Mouse (Mus musculus) embryonic facial prominence, embryonic 15.5 days (tissue): ENCODE data around the gene Chp1. TPM values are rescaled to one million over a fixed set of nuclear protein-coding genes. Genes with fewer than 3 reads are reported as not detected.

Source experiments
- ATAC-seq: fragments of 200-750 bp; cut with Nextera tagmentation; 2 replicates; pipeline ENCODE4 v1.8.0; 2017; ENCODE audit warnings: low read depth, moderate TSS enrichment; ENCODE audit not compliant: insufficient number of reproducible peaks, low FRiP score, low TSS enrichment
- H3K27ac ChIP-seq: fragments of 300-500 bp; sonication (generic); replicated peaks from 2 replicates; pipeline ENCODE4 v1.5.1; 2015; ENCODE audit warnings: mild to moderate bottlenecking, inconsistent platforms
- H3K27me3 ChIP-seq: fragments of 300-500 bp; sonication (generic); 2 replicates; pipeline ENCODE4 v1.6.1; 2015; ENCODE audit warnings: inconsistent platforms
- H3K36me3 ChIP-seq: fragments of 300-500 bp; sonication (generic); 2 replicates; pipeline ENCODE4 v1.6.1; 2015; ENCODE audit warnings: mild to moderate bottlenecking, inconsistent platforms
- H3K4me1 ChIP-seq: fragments of 300-500 bp; sonication (generic); 2 replicates; pipeline ENCODE4 v1.6.1; 2015; ENCODE audit warnings: inconsistent platforms
- H3K4me2 ChIP-seq: fragments of 300-500 bp; sonication (generic); replicated peaks from 2 replicates; pipeline ENCODE4 v1.6.1; 2015; ENCODE audit warnings: mild to moderate bottlenecking, inconsistent platforms
- H3K4me3 ChIP-seq: fragments of 300-500 bp; sonication (generic); replicated peaks from 2 replicates; pipeline ENCODE4 v1.5.1; 2015; ENCODE audit warnings: mild to moderate bottlenecking, inconsistent platforms
- H3K9ac ChIP-seq: fragments of 300-500 bp; sonication (generic); 2 replicates; pipeline ENCODE4 v1.6.1; 2015; ENCODE audit warnings: inconsistent platforms
- H3K9me3 ChIP-seq: fragments of 300-500 bp; sonication (generic); replicated peaks from 2 replicates; pipeline ENCODE4 v1.6.1; 2016; ENCODE audit warnings: inconsistent platforms
- WGBS: fragments of 180-500 bp; shearing (Covaris S2); methylation state at CpG from one replicate; pipeline ENCODE4 v1.1.7; 2015; 5-methylcytosine and 5-hydroxymethylcytosine counted together
- polyA plus RNA-seq: library from polyadenylated mRNA; unstranded; fragments of >200 nt; fragmentation: Nextera tagmentation; extraction: Ambion mirVana; gene quantifications from 2 replicates; pipeline ENCODE4 v1.2.1, GENCODE M21; 2015

Gene Chp1
- polyA plus RNA-seq, 1 experiment from 2014 or later, result 70.3 TPM

DNA sequence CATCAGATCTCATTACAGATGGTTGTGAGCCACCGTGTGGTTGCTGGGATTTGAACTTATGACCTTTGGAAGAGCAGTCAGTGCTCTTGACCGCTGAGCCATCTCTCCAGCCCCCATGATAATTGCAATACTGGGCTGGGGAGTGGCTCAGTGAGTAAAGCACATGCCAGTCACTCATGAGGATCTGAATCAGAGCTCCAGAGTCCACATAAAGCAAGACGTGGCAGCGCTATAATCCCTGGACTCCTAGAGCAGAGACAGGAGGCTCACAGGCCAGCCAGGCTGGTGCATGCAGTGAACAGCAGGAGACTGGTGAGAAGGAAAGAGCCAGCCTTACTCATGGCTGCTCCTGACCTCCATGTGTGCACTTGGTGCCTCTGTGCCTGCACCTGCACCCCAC, 22.1 kb upstream of the Chp1 start:
- no peak overlapping the region for H3K27ac ChIP-seq
- no peak overlapping the region for H3K4me2 ChIP-seq
- H3K27me3 ChIP-seq, result no peaks in the 10 kb centered on the region
- no peaks in the 10 kb centered on the region for H3K36me3 ChIP-seq
- no peak for ATAC-seq
- H3K4me1 ChIP-seq, result no peaks in the 10 kb centered on the region
- 39% methylated on average over 4 of the region's 4 CpGs for WGBS
- H3K9ac ChIP-seq, result no peak overlapping the region
- H3K4me3 ChIP-seq, result no peak overlapping the region
- no peaks in the 10 kb centered on the region for H3K9me3 ChIP-seq

DNA sequence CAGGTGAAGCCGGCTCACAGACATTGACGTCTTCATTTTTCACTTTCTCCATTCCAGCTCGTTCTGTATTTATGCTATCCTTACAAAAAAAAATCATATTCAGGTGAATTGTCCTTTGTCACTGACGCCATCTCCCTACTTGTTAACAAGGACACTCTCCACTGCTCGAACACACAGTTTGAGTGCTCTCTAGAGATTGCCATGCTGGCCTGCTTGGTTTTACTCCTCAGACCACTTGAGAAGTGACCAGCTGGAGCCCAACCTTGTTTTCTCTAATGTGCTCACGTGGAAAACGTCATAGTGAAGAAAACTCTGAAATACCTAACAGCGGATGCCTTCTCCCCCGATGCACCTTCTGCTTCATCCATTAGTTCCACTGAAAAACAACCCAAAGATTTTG, 8.7 kb upstream of the Chp1 start:
- Histone ChIP-seq H3K4me1 (no peaks in the 10 kb centered on the region), H3K27me3 (no peaks in the 10 kb centered on the region), H3K27ac (no peak overlapping the region), H3K4me2 (no peak overlapping the region), H3K36me3 (no peaks in the 10 kb centered on the region), H3K9ac (no peak overlapping the region), H3K4me3 (no peak overlapping the region), H3K9me3 (no peaks in the 10 kb centered on the region)
- ATAC-seq, result no peak
- 83% methylated on average over 9 of the region's 9 CpGs for WGBS

GRCm38 (mm10) chr2:119542106-119542505, 5.4 kb upstream of the Chp1 start:
- 24% methylated on average over 1 of the region's 1 CpGs for WGBS
- ATAC-seq, result no peak
- H3K9ac ChIP-seq, result no peak overlapping the region
- peaks cover 4% of the 10 kb centered on the region; the same call in 1 of the 2 replicates for H3K4me1 ChIP-seq
- no peak overlapping the region for H3K4me2 ChIP-seq
- no peak overlapping the region for H3K27ac ChIP-seq
- H3K27me3 ChIP-seq, result no peaks in the 10 kb centered on the region
- H3K9me3 ChIP-seq, result no peaks in the 10 kb centered on the region
- no peaks in the 10 kb centered on the region for H3K36me3 ChIP-seq
- no peak overlapping the region for H3K4me3 ChIP-seq

DNA sequence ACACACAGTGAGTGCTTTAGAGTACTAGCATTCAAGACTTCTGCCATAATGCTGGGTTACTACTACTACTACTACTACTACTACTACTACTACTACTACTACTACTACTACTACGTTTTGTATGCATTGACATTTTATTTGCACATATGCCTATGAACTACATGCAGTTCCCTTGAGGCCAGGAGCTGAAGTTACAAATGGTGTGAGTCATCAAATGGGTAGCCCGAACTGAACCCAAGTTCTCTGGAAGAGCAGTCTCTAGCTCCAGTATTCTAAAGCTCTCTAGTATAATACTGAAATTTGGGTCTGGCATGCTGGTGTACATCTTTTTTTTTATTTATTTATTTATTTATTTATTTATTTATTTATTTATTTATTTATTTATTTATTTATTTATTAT, 3.8 kb upstream of the Chp1 start:
- no peak overlapping the region for H3K4me3 ChIP-seq
- H3K9ac ChIP-seq, result no peak overlapping the region
- H3K27ac ChIP-seq, result no peak overlapping the region
- H3K36me3 ChIP-seq, result no peaks in the 10 kb centered on the region
- no peaks in the 10 kb centered on the region for H3K27me3 ChIP-seq
- H3K9me3 ChIP-seq, result no peaks in the 10 kb centered on the region
- no peak overlapping the region for H3K4me2 ChIP-seq
- H3K4me1 ChIP-seq, result peaks cover 7% of the 10 kb centered on the region
- no peak for ATAC-seq
- 71% methylated on average over 2 of the region's 2 CpGs for WGBS

- ATAC-seq, result peak; percentile 72
- H3K27ac ChIP-seq, result peak overlapping the region; percentile 90
Observed at GRCm38 (mm10) chr2:119546848-119547521, 512 bp upstream of the Chp1 start.

DNA sequence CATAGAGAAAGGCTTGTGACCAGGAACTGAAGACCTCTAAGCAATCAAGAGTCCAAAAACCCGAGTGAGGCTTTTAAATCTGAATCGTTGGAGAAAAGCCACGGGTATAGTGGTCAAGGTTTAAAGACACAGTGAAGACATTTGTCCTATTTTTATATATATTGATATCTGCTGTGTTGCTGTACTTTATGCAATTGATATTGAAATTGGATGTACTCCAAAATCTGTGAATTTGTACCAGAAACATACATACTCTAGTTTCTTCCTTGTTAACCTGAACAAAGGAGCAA, 819 bp downstream of the Chp1 start:
- 6% methylated on average over 3 of the region's 3 CpGs for WGBS
- Histone ChIP-seq H3K4me1 (peaks cover 12% of the 10 kb centered on the region), H3K4me2 (peak overlapping the region; percentile 79), H3K36me3 (no peaks in the 10 kb centered on the region), H3K27ac (no peak overlapping the region), H3K27me3 (no peaks in the 10 kb centered on the region), H3K9ac (peak overlapping the region; percentile 65), H3K9me3 (no peaks in the 10 kb centered on the region), H3K4me3 (peak overlapping the region; percentile 81)
- no peak for ATAC-seq

More at GRCm38 (mm10) chr2:119546848-119547521, 512 bp upstream of the Chp1 start:
- peak overlapping the region; percentile 79 for H3K4me2 ChIP-seq
- peaks cover 12% of the 10 kb centered on the region for H3K4me1 ChIP-seq
- H3K27me3 ChIP-seq, result no peaks in the 10 kb centered on the region
- no peaks in the 10 kb centered on the region for H3K9me3 ChIP-seq
- no peaks in the 10 kb centered on the region for H3K36me3 ChIP-seq
- peak overlapping the region; percentile 23; the same call in 1 of the 2 replicates for H3K9ac ChIP-seq
- H3K4me3 ChIP-seq, result peak overlapping the region; percentile 81
- whole genome bisulfite sequencing, result under 1% methylated on average over 30 of the region's 30 CpGs

DNA sequence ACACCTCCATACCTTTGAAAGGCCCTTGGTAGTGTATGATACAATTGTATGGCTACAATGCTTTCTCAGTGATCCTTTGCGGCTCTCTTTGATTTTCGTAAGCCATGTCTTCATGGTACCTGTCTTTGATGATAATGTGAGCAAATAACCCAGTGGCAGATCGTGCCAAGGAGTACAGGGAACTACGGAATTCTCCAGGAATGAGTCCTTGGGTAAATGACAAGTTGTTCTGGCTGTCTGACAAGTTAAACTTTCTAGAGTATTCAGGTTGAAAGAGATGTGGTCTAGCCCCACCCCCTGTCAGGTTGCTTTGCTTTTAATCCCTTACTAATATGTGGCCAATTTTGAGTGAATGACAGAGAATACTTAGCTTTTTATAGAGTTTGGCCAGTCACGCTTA, 1.2 kb downstream of the Chp1 start:
- H3K9me3 ChIP-seq, result no peaks in the 10 kb centered on the region
- peaks cover 12% of the 10 kb centered on the region for H3K4me1 ChIP-seq
- peak overlapping the region; percentile 79; the same call in 1 of the 2 replicates for H3K4me2 ChIP-seq
- H3K9ac ChIP-seq, result no peak overlapping the region
- WGBS, result 52% methylated on average over 5 of the region's 5 CpGs
- no peaks in the 10 kb centered on the region for H3K36me3 ChIP-seq
- H3K27me3 ChIP-seq, result no peaks in the 10 kb centered on the region
- H3K27ac ChIP-seq, result no peak overlapping the region
- peak overlapping the region; percentile 81 for H3K4me3 ChIP-seq
- no peak for ATAC-seq

- no peak overlapping the region for H3K9ac ChIP-seq
- WGBS, result 79% methylated on average over 2 of the region's 2 CpGs
- no peak overlapping the region for H3K4me3 ChIP-seq
- H3K27ac ChIP-seq, result no peak overlapping the region
- no peaks in the 10 kb centered on the region for H3K36me3 ChIP-seq
- no peak overlapping the region for H3K4me2 ChIP-seq
- H3K4me1 ChIP-seq, result peaks cover 12% of the 10 kb centered on the region
- no peaks in the 10 kb centered on the region for H3K9me3 ChIP-seq
- no peak for ATAC-seq
- no peaks in the 10 kb centered on the region for H3K27me3 ChIP-seq
Observed at GRCm38 (mm10) chr2:119549678-119550077, 2.2 kb downstream of the Chp1 start.

DNA sequence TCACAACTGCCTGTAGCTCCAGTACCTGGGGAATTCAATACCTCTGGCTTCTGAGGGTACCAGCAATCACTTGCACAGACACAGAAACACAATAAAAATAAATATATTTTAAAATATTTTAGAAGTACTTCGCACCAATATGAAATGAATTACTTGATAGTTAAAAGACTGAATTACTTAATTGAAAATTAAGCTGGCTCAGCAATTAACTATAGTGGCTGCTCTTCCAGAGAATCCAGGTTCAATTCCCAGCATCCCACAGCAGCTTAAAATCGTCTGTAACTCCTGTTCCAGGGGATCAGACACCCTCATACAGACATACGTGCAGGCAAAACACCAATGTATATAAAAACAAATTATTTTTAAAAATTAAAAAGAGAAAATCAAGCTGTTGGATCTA, 10.5 kb downstream of the Chp1 start:
- no peaks in the 10 kb centered on the region; the same call in 1 of the 2 replicates for H3K4me1 ChIP-seq
- no peaks in the 10 kb centered on the region for H3K9me3 ChIP-seq
- 78% methylated on average over 3 of the region's 3 CpGs for WGBS
- no peak overlapping the region for H3K4me3 ChIP-seq
- no peak overlapping the region for H3K27ac ChIP-seq
- no peak overlapping the region for H3K4me2 ChIP-seq
- H3K27me3 ChIP-seq, result no peaks in the 10 kb centered on the region
- ATAC-seq, result no peak
- H3K36me3 ChIP-seq, result no peaks in the 10 kb centered on the region; the same call in 1 of the 2 replicates
- H3K9ac ChIP-seq, result no peak overlapping the region

DNA sequence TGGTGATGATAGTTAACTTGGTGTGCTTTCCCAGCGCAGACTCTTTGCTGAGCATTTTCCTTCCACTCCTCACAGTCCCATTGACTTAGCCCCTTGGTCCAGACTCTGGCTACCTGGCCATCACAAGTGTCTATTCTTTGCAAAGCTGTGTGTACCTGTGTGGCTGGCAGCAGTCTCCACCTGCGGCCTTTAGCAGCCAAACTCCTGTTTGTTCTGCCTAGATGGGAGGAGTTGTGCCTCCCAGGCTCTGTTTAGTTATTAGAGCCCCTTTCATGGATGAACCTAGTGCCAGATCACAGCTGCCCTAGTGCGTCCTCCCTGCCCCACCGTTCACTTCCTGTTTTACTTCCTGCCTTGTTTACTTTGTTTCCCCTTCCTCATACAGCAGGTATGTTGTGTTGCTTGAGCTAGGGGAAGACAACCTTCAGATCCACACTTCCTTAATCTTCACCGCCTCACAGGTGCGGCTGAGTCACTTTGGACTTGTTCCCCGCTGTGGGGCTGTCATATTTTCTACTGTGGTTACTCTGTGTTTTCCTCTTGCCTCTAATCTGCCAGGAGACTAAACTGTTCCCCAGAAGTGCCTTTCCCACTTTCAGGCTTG, 11.3 kb downstream of the Chp1 start:
- no peaks in the 10 kb centered on the region for H3K27me3 ChIP-seq
- no peaks in the 10 kb centered on the region for H3K9me3 ChIP-seq
- no peak overlapping the region for H3K27ac ChIP-seq
- H3K4me2 ChIP-seq, result no peak overlapping the region
- ATAC-seq, result no peak
- H3K4me1 ChIP-seq, result no peaks in the 10 kb centered on the region; the same call in 1 of the 2 replicates
- 69% methylated on average over 7 of the region's 7 CpGs for WGBS
- no peak overlapping the region for H3K9ac ChIP-seq
- H3K36me3 ChIP-seq, result no peaks in the 10 kb centered on the region; the same call in 1 of the 2 replicates
- no peak overlapping the region for H3K4me3 ChIP-seq

DNA sequence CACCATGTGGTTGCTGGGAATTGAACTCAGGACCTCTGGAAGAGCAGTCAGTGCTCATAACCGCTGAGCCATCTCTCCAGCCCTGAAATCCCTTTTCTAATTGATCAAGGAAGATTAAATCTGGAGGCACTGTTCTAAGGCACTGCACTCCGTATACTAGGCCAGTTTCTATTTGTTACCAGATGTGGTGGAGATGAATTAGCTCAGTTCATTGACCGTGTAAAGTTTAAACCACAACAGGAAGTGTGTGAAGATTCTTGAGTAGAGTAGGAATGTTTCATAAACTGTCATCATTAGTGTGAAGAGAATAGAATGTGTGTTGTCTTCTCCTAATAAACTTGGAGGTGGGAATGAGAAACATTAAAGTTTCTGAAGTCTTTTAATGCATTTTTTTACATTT, 14.3 kb downstream of the Chp1 start:
- no peak for ATAC-seq
- Histone ChIP-seq H3K9me3 (no peaks in the 10 kb centered on the region), H3K27ac (no peak overlapping the region), H3K4me1 (no peaks in the 10 kb centered on the region; the same call in 1 of the 2 replicates), H3K36me3 (no peaks in the 10 kb centered on the region; the same call in 1 of the 2 replicates), H3K4me2 (no peak overlapping the region), H3K9ac (no peak overlapping the region), H3K4me3 (no peak overlapping the region), H3K27me3 (no peaks in the 10 kb centered on the region)
- 63% methylated on average over 3 of the region's 3 CpGs for WGBS

DNA sequence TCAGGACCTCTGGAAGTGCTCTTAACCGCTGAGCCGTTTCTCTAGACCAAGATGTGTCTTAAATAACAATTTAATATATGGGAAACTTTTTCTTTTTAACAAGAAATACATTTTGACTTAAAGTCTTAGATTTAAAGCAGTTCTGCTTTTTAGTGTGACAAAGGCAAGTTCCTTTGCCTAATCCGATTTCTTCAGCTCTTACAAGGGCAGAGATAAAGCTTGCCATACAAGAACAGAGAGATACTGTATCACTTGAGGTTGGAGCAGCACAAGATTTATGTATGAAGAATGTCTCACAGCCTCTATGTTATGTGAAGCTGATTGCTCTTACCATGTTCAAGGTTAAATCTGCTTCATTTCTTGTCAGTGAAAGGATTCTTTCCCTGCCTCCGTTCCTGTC, 17.8 kb downstream of the Chp1 start:
- Histone ChIP-seq H3K36me3 (no peaks in the 10 kb centered on the region; the same call in 1 of the 2 replicates), H3K27ac (no peak overlapping the region), H3K4me3 (no peak overlapping the region), H3K27me3 (no peaks in the 10 kb centered on the region), H3K4me2 (no peak overlapping the region), H3K4me1 (no peaks in the 10 kb centered on the region), H3K9ac (no peak overlapping the region), H3K9me3 (no peaks in the 10 kb centered on the region)
- 88% methylated on average over 4 of the region's 4 CpGs for WGBS
- ATAC-seq, result no peak
